Mouse (Mus musculus): Measurements from ENCODE around the gene Slc1a6.
"Not testable (repeated sequence)": the region's sequence is repeated elsewhere in the genome, so short reads cannot be mapped to it uniquely, and the experiment has no call there.

Slc1a6 gene

GRCm38 (mm10) chr10:78779981-78780651 lies at the start of gene Slc1a6:
Slc1a6 (plus strand) TSS chr10:78780496.
- no peak for DNase-seq (ENCODE audit: low read depth, low spot score)

GRCm38 (mm10) chr10:78739821-78740220 lies 40.5 kb upstream of the Slc1a6 start:
- DNase-seq (ENCODE audit: low read depth, low spot score), result no peak

- no peak for DNase-seq (ENCODE audit: low read depth, low spot score)
Measured at GRCm38 (mm10) chr10:78743721-78744120, 36.6 kb upstream of the Slc1a6 start.

GRCm38 (mm10) chr10:78745453-78746232 lies 34.7 kb upstream of the Slc1a6 start:
- no peak for DNase-seq (ENCODE audit: low read depth, low spot score)

GRCm38 (mm10) chr10:78747035-78747721 lies 33.1 kb upstream of the Slc1a6 start:
- DNase-seq (ENCODE audit: low read depth, low spot score), result no peak

GRCm38 (mm10) chr10:78748161-78748560 lies 32.1 kb upstream of the Slc1a6 start:
- no peak for DNase-seq (ENCODE audit: low read depth, low spot score)

GRCm38 (mm10) chr10:78748946-78749345 lies 31.4 kb upstream of the Slc1a6 start:
- DNase-seq (ENCODE audit: low read depth, low spot score), result no peak

- DNase-seq (ENCODE audit: low read depth, low spot score), result no peak
Measured at GRCm38 (mm10) chr10:78752452-78753191, 27.7 kb upstream of the Slc1a6 start, which contains the start of gene Ccdc105. Ccdc105 (minus strand) TSS chr10:78753065.

- DNase-seq (ENCODE audit: low read depth, low spot score), result no peak
Measured at GRCm38 (mm10) chr10:78756021-78756420, 24.3 kb upstream of the Slc1a6 start.

GRCm38 (mm10) chr10:78765570-78765969 lies 14.7 kb upstream of the Slc1a6 start:
- DNase-seq (ENCODE audit: low read depth, low spot score), result no peak

GRCm38 (mm10) chr10:78775830-78776229 lies 4.5 kb upstream of the Slc1a6 start:
- no peak for DNase-seq (ENCODE audit: low read depth, low spot score)

GRCm38 (mm10) chr10:78779527-78779926 lies 769 bp upstream of the Slc1a6 start:
- no peak for DNase-seq (ENCODE audit: low read depth, low spot score)

GRCm38 (mm10) chr10:78787566-78788087 lies 7.3 kb downstream of the Slc1a6 start:
- no peak for DNase-seq (ENCODE audit: low read depth, low spot score)

- no peak for DNase-seq (ENCODE audit: low read depth, low spot score)
Measured at GRCm38 (mm10) chr10:78790561-78790960, 10.3 kb downstream of the Slc1a6 start.

- no peak for DNase-seq (ENCODE audit: low read depth, low spot score)
Measured at GRCm38 (mm10) chr10:78801449-78801848, 21.2 kb downstream of the Slc1a6 start.

- DNase-seq (ENCODE audit: low read depth, low spot score), result no peak
Measured at GRCm38 (mm10) chr10:78812358-78813060, 32.2 kb downstream of the Slc1a6 start.

GRCm38 (mm10) chr10:78840456-78840855 lies 60.2 kb downstream of the Slc1a6 start:
- not testable (repeated sequence) for DNase-seq (ENCODE audit: low read depth, low spot score)

- no peak for DNase-seq (ENCODE audit: low read depth, low spot score)
Measured at GRCm38 (mm10) chr10:78852066-78852465, 71.8 kb downstream of the Slc1a6 start, which contains the start of gene Olfr1356. Olfr1356 (minus strand) TSS chr10:78852166.
